ENCODE assay signal across 25 mouse cellular contexts in the genomic region with DNA sequence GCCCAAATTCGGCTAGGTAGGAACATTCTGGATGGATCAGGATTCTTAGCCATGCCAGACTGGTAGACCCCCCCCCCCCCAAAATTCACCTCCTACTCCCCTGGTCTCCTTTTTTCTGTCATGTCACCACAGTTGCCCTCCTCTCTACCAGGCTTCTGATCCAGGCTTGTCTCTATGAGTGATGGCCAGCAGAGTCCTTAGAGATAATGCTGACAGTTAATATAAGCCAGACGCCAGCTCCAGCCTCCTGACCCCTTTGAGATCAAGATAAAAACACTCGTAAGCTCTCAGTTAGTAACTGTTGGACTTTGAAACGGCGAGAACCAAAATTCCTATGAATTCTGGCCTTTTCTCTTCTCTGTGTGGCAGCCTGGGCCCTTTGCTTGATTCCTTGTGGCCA.
DNase-seq lines count a peak whose midpoint lies in the region; ATAC-seq and TF ChIP-seq lines count a peak whose summit lies in the region.
"Had no signal": no experiment of that assay in that cellular context is flagged by ENCODE, and none has a peak within 500 bp of the region (broad histone marks: within the 10 kb centered on the region; RNA-seq: fewer than 3 reads in every experiment).

No protein-coding gene starts in this region.

- H3K27ac ChIP-seq in heart, embryonic 13.5 days (replicated peaks) = peak overlapping the region; percentile 92
- H3K27ac ChIP-seq in intestine, embryonic 14.5 days (ENCODE audit: low read depth) = peak overlapping the region; percentile 6; the same call in 1 of the 2 replicates
- H3K27ac ChIP-seq in intestine, postnatal 0 days (ENCODE audit: low read depth, low read length) = no peak overlapping the region
- 0 out of 2 replicates have a peak overlapping the region, but pooled peaks have one; percentile 16 for H3K27ac ChIP-seq in stomach, embryonic 14.5 days (ENCODE audit: low read length)
- H3K27ac ChIP-seq in stomach, postnatal 0 days (replicated peaks) = no peak overlapping the region
- H3K27ac ChIP-seq: embryonic facial prominence, embryonic 12.5 days; hindbrain, embryonic 13.5 days; limb, embryonic 12.5 days; liver, embryonic 15.5 days; midbrain, embryonic 10.5 days; neural tube, embryonic 12.5 days had no signal

- H3K9ac ChIP-seq in heart, embryonic 13.5 days = peak overlapping the region; percentile 33
- H3K9ac ChIP-seq in intestine, embryonic 14.5 days (ENCODE audit: low read length) = no peak overlapping the region
- no peak overlapping the region for H3K9ac ChIP-seq in intestine, postnatal 0 days (ENCODE audit: low read depth, low read length)
- no peak overlapping the region for H3K9ac ChIP-seq in stomach, embryonic 14.5 days (replicated peaks; ENCODE audit: low read depth, low read length)
- H3K9ac ChIP-seq in stomach, postnatal 0 days (ENCODE audit: low read length) = no peak overlapping the region
- H3K9ac ChIP-seq: embryonic facial prominence, embryonic 12.5 days; hindbrain, embryonic 13.5 days; limb, embryonic 12.5 days; liver, embryonic 15.5 days; neural tube, embryonic 12.5 days had no signal

- H3K36me3 ChIP-seq in heart, embryonic 13.5 days = no peaks in the 10 kb centered on the region
- no peaks in the 10 kb centered on the region for H3K36me3 ChIP-seq in intestine, embryonic 14.5 days (ENCODE audit: control insufficient read depth, insufficient read depth, low read length)
- no peaks in the 10 kb centered on the region for H3K36me3 ChIP-seq in intestine, postnatal 0 days (ENCODE audit: control insufficient read depth, insufficient read depth)
- no peaks in the 10 kb centered on the region for H3K36me3 ChIP-seq in stomach, embryonic 14.5 days (ENCODE audit: control insufficient read depth, insufficient read depth, low read length)
- no peaks in the 10 kb centered on the region for H3K36me3 ChIP-seq in stomach, postnatal 0 days (ENCODE audit: control insufficient read depth, insufficient read depth, low read length)
- H3K36me3 ChIP-seq: embryonic facial prominence, embryonic 12.5 days; hindbrain, embryonic 13.5 days; limb, embryonic 12.5 days; liver, embryonic 15.5 days; midbrain, embryonic 10.5 days; neural tube, embryonic 12.5 days had no signal

- DNase-seq in embryo, embryonic 10 days (ENCODE audit: low spot score) = peak; percentile 41
- DNase-seq in embryo, embryonic 11 days = no peak
- DNase-seq in heart, adult 9 months (ENCODE audit: low spot score in 2 of 2) = no peak
- no peak for DNase-seq in intestine, embryonic 14.5 days (ENCODE audit: low spot score)
- DNase-seq in stomach, postnatal 0 days (ENCODE audit: low spot score) = no peak
- DNase-seq: adrenal gland, adult 8-10 months; cerebellum, adult 8-10 months; cerebellum, postnatal 25 days; gastrocnemius, postnatal 36 days; kidney, adult 11 months; kidney, postnatal 25 days; right cerebral cortex, postnatal 4 days; thymus, postnatal 4 days had no signal

- ATAC-seq in heart, embryonic 13.5 days (ENCODE audit: extremely low read depth, insufficient number of reproducible peaks, low FRiP score, low TSS enrichment) = no peak
- no peak for ATAC-seq in intestine, embryonic 14.5 days (replicated peaks; ENCODE audit: low FRiP score, low TSS enrichment, low read depth)
- ATAC-seq in intestine, postnatal 0 days = no peak
- ATAC-seq in stomach, embryonic 14.5 days (ENCODE audit: insufficient number of reproducible peaks, insufficient read depth, low FRiP score, low read depth) = no peak
- no peak for ATAC-seq in stomach, postnatal 0 days (ENCODE audit: low FRiP score, low TSS enrichment)
- ATAC-seq: forebrain, embryonic 14.5 days had no signal

- H3K27me3 ChIP-seq in heart, embryonic 13.5 days (replicated peaks) = peaks cover 15% of the 10 kb centered on the region
- H3K27me3 ChIP-seq in intestine, embryonic 14.5 days (replicated peaks; ENCODE audit: control insufficient read depth, insufficient read depth, low read length) = no peaks in the 10 kb centered on the region
- H3K27me3 ChIP-seq in intestine, postnatal 0 days (replicated peaks; ENCODE audit: control insufficient read depth, insufficient read depth, low read length) = no peaks in the 10 kb centered on the region
- no peaks in the 10 kb centered on the region for H3K27me3 ChIP-seq in stomach, embryonic 14.5 days (ENCODE audit: control insufficient read depth, insufficient read depth, low read length)
- no peaks in the 10 kb centered on the region for H3K27me3 ChIP-seq in stomach, postnatal 0 days (ENCODE audit: control insufficient read depth, insufficient read depth, low read length)
- H3K27me3 ChIP-seq: CH12.LX; embryonic facial prominence, embryonic 12.5 days; neural tube, embryonic 12.5 days had no signal

- TF ChIP-seq CTCF in intestine, postnatal 0 days (IDR thresholded peaks at IDR 0.05; ENCODE audit: low read depth) = no peak
- no peak for TF ChIP-seq CTCF in stomach, postnatal 0 days (IDR thresholded peaks at IDR 0.05; ENCODE audit: low read depth)

- H3K4me1 ChIP-seq in heart, embryonic 13.5 days = peaks cover 68% of the 10 kb centered on the region
- H3K4me1 ChIP-seq in intestine, embryonic 14.5 days (replicated peaks; ENCODE audit: control insufficient read depth, insufficient read depth, low read length) = peaks cover 13% of the 10 kb centered on the region; the same call in 1 of the 2 replicates
- H3K4me1 ChIP-seq in intestine, postnatal 0 days (replicated peaks; ENCODE audit: control insufficient read depth, insufficient read depth, low read length) = no peaks in the 10 kb centered on the region
- H3K4me1 ChIP-seq in stomach, embryonic 14.5 days (ENCODE audit: control insufficient read depth, insufficient read depth, low read length) = peaks cover 13% of the 10 kb centered on the region; the same call in 1 of the 2 replicates
- H3K4me1 ChIP-seq in stomach, postnatal 0 days (replicated peaks; ENCODE audit: control insufficient read depth, insufficient read depth) = no peaks in the 10 kb centered on the region
- H3K4me1 ChIP-seq: liver, embryonic 15.5 days had no signal

- no peaks in the 10 kb centered on the region for H3K9me3 ChIP-seq in heart, embryonic 13.5 days
- no peaks in the 10 kb centered on the region for H3K9me3 ChIP-seq in intestine, embryonic 14.5 days (ENCODE audit: control insufficient read depth, low read length)
- H3K9me3 ChIP-seq in intestine, postnatal 0 days (ENCODE audit: control insufficient read depth) = no peaks in the 10 kb centered on the region
- H3K9me3 ChIP-seq in stomach, embryonic 14.5 days (ENCODE audit: control insufficient read depth, low read depth, low read length) = no peaks in the 10 kb centered on the region
- no peaks in the 10 kb centered on the region for H3K9me3 ChIP-seq in stomach, postnatal 0 days (ENCODE audit: control insufficient read depth, low read length)
- H3K9me3 ChIP-seq: embryonic facial prominence, embryonic 12.5 days; hindbrain, embryonic 13.5 days; limb, embryonic 12.5 days; liver, embryonic 15.5 days; midbrain, embryonic 10.5 days; neural tube, embryonic 12.5 days had no signal

- WGBS in heart, embryonic 13.5 days = 10% methylated on average over 5 of the region's 5 CpGs
- WGBS in intestine, embryonic 14.5 days = 30% methylated on average over 5 of the region's 5 CpGs
- WGBS in intestine, postnatal 0 days = 40% methylated on average over 5 of the region's 5 CpGs
- WGBS in stomach, embryonic 14.5 days = 29% methylated on average over 5 of the region's 5 CpGs
- WGBS in stomach, postnatal 0 days = 51% methylated on average over 5 of the region's 5 CpGs

- peak overlapping the region; percentile 45 for H3K4me2 ChIP-seq in heart, embryonic 13.5 days
- H3K4me2 ChIP-seq in intestine, embryonic 14.5 days (ENCODE audit: low read length) = no peak overlapping the region
- no peak overlapping the region for H3K4me2 ChIP-seq in intestine, postnatal 0 days (replicated peaks; ENCODE audit: low read depth)
- no peak overlapping the region for H3K4me2 ChIP-seq in stomach, embryonic 14.5 days (replicated peaks; ENCODE audit: low read depth, low read length)
- H3K4me2 ChIP-seq in stomach, postnatal 0 days (replicated peaks; ENCODE audit: low read depth) = no peak overlapping the region
- H3K4me2 ChIP-seq: embryonic facial prominence, embryonic 12.5 days; hindbrain, embryonic 13.5 days; limb, embryonic 12.5 days; liver, embryonic 15.5 days; neural tube, embryonic 12.5 days had no signal

- no peak for TF ChIP-seq EP300 in stomach, postnatal 0 days (optimal IDR thresholded peaks at IDR 0.05)

- H3K4me3 ChIP-seq in heart, embryonic 13.5 days = no peak overlapping the region
- H3K4me3 ChIP-seq in intestine, embryonic 14.5 days (ENCODE audit: low read depth, low read length) = no peak overlapping the region
- no peak overlapping the region for H3K4me3 ChIP-seq in intestine, postnatal 0 days (ENCODE audit: low read depth, low read length)
- H3K4me3 ChIP-seq in stomach, embryonic 14.5 days (ENCODE audit: low read depth, low read length) = no peak overlapping the region
- H3K4me3 ChIP-seq in stomach, postnatal 0 days (ENCODE audit: low read depth, low read length) = no peak overlapping the region
- H3K4me3 ChIP-seq: embryonic facial prominence, embryonic 12.5 days; hindbrain, embryonic 13.5 days; limb, embryonic 12.5 days; liver, embryonic 15.5 days; midbrain, embryonic 10.5 days; myocyte; neural tube, embryonic 12.5 days had no signal

Comparison
In these comparisons a context has a peak if more than half of its experiments do, and no peak if none do; other contexts are left out.
1. H3K27ac ChIP-seq: peak in heart, embryonic 13.5 days (single experiment), intestine, embryonic 14.5 days (single experiment) and stomach, embryonic 14.5 days (single experiment); none in intestine, postnatal 0 days (single experiment) and stomach, postnatal 0 days (single experiment).